Mouse (Mus musculus) adrenal gland (tissue): Measurements from ENCODE around the gene Ankle1.

Experiments
- intact Hi-C: fragments of 180-260 bp; cut with DNase I; formaldehyde crosslinking; loops from one replicate; pipeline ENCODE4 v1.15.1; 2025
- long read RNA-seq, 2 experiments: library from polyadenylated mRNA; unstranded; transcript quantifications; one replicate each; pipeline ENCODE4 v2.0.0; 2020; ENCODE audit warnings: borderline replicate concordance in 1 of 2; ENCODE audit not compliant: insufficient replicate concordance in 1 of 2

The Ankle1 gene
- long read RNA-seq, experiment 1, result 0 reads
- long read RNA-seq, experiment 2, result 0 reads

- intact Hi-C loops, result loop anchor here (2.0 kb wide), 1 partner anchor 39 kb away; the partner anchor contains the start of gene Use1
Measured at GRCm38 (mm10) chr8:71405401-71406098, at the start of gene Ankle1. TSS of gene Ankle1 (plus strand) at chr8:71406010.

GRCm38 (mm10) chr8:71358026-71358425, 47.8 kb upstream of the Ankle1 start:
- intact Hi-C loops, result loop anchor here (5.0 kb wide), 1 partner anchor 136 kb away; no protein-coding TSS in a partner anchor

- intact Hi-C loops, result loop anchor here (2.0 kb wide), 1 partner anchor 40 kb away; the partner anchor contains the start of gene Ankle1
Measured at GRCm38 (mm10) chr8:71366771-71367528, 38.9 kb upstream of the Ankle1 start, which contains the start of gene Use1. TSS of gene Use1 (plus strand) at chr8:71366848.

- intact Hi-C loops, result loop anchor here (2.0 kb wide), 1 partner anchor 39 kb away; the partner anchor contains the start of gene Ankle1
Measured at GRCm38 (mm10) chr8:71367529-71368176, 38.2 kb upstream of the Ankle1 start.

GRCm38 (mm10) chr8:71368366-71368765, 37.4 kb upstream of the Ankle1 start:
- intact Hi-C loops, result no loop called here

- intact Hi-C loops, result no loop called here
Measured at GRCm38 (mm10) chr8:71369040-71369718, 36.6 kb upstream of the Ankle1 start.

- intact Hi-C loops, result no loop called here
Measured at GRCm38 (mm10) chr8:71370711-71371235, 35.0 kb upstream of the Ankle1 start.

- intact Hi-C loops, result no loop called here
Measured at GRCm38 (mm10) chr8:71371236-71371848, 34.5 kb upstream of the Ankle1 start, which contains the start of gene Ocel1. TSS of gene Ocel1 (plus strand) at chr8:71371298.

GRCm38 (mm10) chr8:71372427-71372826, 33.4 kb upstream of the Ankle1 start:
- intact Hi-C loops, result no loop called here

- intact Hi-C loops, result no loop called here
Measured at GRCm38 (mm10) chr8:71373000-71373399, 32.8 kb upstream of the Ankle1 start.

- intact Hi-C loops, result no loop called here
Measured at GRCm38 (mm10) chr8:71374616-71375206, 31.1 kb upstream of the Ankle1 start.

GRCm38 (mm10) chr8:71375581-71376422, 30.0 kb upstream of the Ankle1 start:
- intact Hi-C loops, result no loop called here

- intact Hi-C loops, result no loop called here
Measured at GRCm38 (mm10) chr8:71376423-71377030, 29.3 kb upstream of the Ankle1 start.

- intact Hi-C loops, result no loop called here
Measured at GRCm38 (mm10) chr8:71379008-71379407, 26.8 kb upstream of the Ankle1 start.

- intact Hi-C loops, result no loop called here
Measured at GRCm38 (mm10) chr8:71379512-71380075, 26.2 kb upstream of the Ankle1 start.

- intact Hi-C loops, result no loop called here
Measured at GRCm38 (mm10) chr8:71380178-71381171, 25.3 kb upstream of the Ankle1 start.

GRCm38 (mm10) chr8:71381421-71381970, 24.3 kb upstream of the Ankle1 start, which contains the start of gene Nr2f6:
TSS of gene Nr2f6 (minus strand) at chr8:71381960.
- intact Hi-C loops, result no loop called here
